Mouse (Mus musculus) cortical plate, adult 2 months (tissue): ENCODE measurements around the gene Neurl1a.

Experiments
- CTCF ChIP-seq: fragments of 200-500 bp; IDR thresholded peaks from 2 replicates; pipeline ENCODE4 v1.5.1; 2011; ENCODE audit warnings: mild to moderate bottlenecking, control low read depth, low read length; ENCODE audit not compliant: insufficient read depth; ENCODE audit errors: extremely low read depth
- POLR2A ChIP-seq: fragments of 200-500 bp; IDR thresholded peaks from 2 replicates; pipeline ENCODE4 v1.6.1; 2011; ENCODE audit warnings: mild to moderate bottlenecking, low read length, control low read depth; ENCODE audit not compliant: insufficient read depth; ENCODE audit errors: extremely low read depth

- TF ChIP-seq CTCF (no peak), POLR2A (no peak)
Observed at GRCm38 (mm10) chr19:47163176-47163744, 15.4 kb upstream of the Neurl1a start.
